Mouse (Mus musculus) urinary bladder, adult 18-20 months (tissue): ENCODE data around the gene Plekhg3.

Experiments
- DNase-seq, 2 experiments: peaks; one replicate each; pipeline ENCODE4 v3.0.0; 2022; ENCODE audit warnings: low spot score in 2 of 2, mixed read lengths in 2 of 2

Plekhg3 gene

DNA sequence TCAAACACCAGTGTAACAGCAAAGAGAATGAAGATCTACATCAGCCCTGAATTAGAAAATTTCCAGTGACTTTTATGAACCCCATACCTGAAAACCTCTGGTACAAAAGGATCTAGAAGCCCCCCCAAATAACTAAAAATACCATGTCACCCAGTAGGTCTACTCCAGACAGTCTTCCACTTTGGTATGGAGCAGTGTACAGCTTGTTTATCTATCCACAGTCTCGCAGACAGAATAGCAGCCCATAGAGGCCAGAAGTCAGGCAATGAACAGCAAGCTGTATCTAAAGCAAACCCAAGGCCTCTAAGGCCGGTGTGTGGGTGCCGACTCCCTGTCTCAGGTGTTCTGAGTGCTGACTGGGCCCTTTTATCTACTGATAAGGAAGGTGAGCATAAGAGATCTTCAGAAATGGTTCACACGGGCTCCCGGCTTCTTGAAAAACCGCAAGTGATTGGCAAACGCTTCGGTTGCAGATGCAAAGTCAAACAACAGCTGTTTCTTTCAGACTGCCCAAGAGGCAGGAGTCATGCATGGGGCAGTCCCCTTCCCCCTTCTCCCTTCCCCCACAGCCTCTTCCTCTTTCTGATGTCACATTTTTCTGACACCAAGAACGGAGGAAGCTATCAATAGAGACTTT lies 3.3 kb upstream of the Plekhg3 start:
- no peak for DNase-seq

DNA sequence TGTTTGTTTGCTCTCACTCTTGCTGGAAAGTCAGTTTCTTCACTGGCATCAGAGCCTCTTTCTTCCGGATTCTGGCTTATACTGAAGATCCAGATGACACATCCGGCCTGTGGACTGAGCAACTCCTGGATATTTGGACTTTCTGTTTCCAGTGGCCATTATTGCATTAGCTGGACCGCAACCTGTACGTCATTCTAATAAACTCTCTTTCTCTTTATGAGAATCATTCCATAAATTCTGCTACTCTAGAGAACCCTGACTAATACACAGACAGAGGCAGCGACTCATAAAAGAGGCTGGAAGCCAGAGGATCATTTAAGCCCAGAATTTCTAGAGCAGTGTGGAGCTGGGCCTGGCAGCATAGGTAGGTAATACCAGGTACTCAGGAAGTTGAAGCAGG lies 1.9 kb upstream of the Plekhg3 start:
- DNase-seq, result no peak

DNA sequence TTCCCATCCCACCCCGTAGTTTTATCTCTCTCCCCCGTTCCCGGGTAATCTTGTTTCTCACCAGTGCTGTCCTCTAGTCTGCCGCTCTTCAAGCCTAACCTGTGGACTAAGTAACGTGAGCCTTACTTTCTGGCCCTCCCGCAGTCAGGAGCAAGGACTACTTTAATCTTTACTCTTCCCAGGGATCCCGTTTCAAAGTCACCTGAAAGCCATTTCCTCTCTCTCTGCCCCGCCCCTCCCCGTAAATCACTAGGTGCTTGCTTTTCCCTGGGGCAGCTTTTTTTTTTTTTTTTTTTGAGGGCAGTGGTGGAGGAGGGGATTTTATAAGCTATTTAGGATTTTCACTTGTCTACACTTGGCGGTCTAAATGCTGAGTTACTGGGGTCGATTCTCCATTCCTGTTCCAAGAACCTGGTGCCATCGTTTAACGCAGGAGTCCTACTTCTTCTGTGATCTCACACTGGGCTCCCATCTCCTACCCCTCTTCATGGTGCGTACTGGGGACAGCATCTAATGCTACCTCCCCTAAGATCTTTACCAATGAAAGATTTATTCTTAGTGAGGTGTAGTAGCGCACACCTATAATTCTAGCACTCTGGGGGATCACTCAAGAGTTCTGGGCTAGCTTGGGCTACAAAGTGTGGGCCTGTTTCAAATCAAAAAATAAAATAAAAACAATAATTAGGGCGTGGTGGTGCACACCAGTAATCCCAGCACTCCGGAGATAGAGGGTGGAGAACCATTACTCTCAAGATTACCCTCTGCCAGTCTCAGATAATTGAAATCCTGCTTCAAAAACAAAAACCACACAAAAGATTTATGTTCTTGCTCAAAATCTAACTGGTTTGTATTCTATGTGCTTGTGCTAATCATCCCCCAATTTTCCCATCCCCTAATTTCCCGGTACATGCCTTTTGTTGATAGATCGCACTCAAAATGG lies 1.6 kb downstream of the Plekhg3 start:
- DNase-seq, result no peak

DNA sequence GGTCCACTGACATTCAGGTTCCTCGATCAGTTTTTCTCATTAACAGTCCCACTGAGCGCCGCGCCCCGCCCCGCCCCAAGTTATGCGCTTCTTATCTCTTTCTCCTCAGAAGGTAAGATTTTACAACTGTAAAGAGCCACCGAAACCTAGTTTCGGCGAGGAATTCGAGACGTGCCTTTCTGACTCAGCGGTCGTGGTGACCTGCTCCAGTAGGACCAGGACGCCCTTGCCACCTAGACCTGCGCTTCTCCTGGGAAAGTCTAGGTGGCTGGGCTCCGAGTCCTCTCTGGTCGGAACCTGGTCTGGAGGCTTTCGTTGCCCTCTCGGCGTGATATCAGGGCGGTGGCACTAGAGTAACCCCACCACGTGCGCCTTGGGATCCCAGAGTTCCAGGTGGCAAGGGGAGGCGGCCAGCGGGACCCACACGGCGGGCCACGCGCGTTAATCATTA lies 2.3 kb downstream of the Plekhg3 start:
- DNase-seq, result peak in 1 of 2 experiments; percentile 73

DNA sequence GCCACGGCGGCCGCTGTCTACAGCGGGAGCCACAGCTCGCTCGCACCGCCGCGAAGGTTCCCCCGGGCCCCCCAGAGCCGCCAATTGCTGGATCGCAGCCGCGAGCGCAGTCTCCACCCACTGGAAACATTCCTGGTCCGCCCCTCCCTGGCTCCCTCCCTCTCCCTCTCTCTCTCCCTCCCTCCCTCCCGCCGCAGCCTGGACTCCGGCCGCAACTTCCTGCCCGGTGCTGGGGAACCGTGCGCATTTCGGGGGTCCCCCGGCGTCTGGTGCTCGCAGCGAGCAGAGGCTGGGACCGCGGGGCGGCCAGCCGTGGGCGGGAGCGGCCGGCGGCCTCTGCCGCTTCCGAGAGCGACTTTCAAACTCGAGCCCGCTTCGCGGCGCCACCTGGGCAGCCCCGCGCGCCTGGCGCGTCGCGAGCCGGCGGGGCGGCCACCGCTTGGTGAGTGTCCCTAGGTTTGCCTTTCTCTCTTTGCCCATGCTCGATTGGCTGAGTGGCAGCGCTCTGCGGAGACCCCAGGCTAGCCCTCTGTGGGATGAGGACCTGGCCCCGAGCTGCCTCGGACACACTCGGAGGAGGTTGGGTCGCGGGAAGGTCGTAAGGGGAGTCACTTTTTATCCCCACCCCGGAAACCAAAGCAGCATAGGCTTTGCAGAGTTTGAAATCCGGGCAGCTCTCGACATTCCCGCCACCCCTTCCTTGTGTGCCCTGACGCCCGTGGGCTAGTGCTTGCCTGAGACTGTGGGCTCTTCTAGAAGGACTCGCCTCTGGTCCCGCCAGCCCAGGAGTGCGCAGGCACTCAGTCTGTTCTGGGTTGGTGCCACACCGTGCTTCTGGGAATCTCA lies 2.9 kb downstream of the Plekhg3 start:
- peak; percentile 74 to 78 for DNase-seq

DNA sequence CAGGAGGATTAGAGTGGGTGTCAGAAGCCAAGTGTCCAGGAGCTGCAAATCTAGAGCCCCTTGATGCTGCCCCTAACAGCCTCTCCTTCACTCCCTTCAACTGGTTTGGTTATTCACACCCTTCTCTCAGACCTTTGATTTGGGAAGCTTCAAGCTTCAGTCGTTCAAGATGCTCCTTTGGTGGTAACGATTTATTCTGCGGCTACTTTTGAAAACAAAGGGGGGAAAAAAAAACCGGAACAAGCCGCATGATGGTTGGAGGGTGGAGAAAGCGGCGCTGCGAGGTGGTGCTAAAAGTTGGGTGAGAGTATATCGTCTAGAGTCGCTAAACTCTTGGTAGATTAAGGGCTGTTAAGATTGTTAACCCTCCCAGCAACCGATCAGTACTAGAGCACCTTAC lies 3.5 kb downstream of the Plekhg3 start:
- no peak for DNase-seq

DNA sequence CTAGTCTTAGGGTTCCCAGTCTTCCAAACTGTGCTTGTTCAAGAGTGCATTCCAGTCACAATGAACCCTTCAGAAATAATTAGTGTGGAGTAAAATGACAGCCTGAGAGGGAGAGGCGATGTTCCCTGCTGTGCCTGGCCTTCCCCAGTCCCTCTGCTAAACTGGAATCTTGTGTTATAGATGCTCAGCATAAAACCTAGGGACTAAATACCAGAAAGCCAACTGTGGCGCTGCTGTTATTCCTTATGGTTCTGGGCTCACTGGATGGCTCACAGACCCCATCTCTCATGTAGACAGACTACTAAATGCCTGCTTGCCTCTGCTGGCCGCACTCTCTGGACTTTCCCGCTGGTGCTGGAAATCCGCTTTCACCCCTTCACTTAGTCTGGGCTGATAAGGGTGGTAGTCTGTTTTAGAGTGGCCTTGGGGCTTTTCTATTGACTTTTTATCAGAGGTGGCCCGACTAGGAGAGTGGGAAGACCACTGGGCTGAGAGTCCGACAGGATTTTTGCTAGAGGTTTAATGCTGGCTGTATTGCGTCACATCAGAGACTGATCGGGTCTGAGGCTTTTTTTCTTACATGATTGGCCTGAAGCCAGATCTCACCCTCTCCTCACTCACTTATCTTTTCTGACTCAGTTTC lies 4.1 kb downstream of the Plekhg3 start:
- no peak for DNase-seq

DNA sequence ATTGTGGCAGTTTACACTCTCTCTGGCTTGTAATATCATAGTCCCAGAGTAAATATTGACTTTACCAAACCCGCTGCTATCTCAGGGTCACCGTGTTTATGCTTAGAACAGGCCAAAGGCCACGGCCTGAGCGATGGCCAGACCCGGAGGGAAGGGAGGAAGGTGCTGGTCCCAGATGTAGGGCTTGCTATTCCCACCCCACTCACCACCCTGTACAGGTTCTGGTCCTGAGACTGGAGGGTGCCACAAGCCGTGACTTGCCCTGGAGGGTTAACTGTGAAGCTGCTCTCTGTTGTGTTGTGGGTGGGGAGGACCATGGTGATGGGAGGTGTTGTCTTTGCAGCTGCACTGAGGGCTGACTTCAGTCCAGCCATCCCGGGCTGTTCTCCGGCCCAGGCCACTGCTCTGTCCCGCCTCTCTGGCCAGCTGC lies 4.8 kb downstream of the Plekhg3 start:
- DNase-seq, result peak in 1 of 2 experiments; percentile 56

DNA sequence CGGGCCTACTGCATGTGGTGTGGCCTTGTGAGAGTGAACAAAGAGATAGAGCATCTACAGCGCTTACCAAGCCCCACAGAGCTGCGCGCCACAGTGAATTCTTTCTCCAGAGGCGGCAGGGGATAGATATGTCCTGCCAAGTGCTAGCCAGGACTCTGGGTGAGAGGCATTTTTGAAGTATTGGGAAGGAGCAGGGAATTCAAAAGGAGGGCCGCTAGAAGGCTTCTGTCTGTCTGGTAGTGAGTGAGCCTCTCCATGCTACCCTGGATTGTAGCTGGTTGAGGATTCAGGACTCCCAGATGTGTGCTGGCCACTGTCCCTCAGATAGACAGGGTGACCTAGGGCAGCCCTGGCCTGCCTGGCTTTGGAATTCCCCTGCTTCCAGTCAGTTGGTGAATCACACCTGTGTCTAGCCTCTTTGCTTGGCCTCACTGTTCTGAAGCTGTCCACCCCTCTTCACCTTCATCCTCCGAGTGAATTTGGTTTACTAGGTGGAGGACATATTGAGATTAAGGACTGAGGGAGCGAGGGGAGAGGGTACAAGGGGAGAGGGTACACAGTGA lies 6.0 kb downstream of the Plekhg3 start:
- DNase-seq, result no peak

DNA sequence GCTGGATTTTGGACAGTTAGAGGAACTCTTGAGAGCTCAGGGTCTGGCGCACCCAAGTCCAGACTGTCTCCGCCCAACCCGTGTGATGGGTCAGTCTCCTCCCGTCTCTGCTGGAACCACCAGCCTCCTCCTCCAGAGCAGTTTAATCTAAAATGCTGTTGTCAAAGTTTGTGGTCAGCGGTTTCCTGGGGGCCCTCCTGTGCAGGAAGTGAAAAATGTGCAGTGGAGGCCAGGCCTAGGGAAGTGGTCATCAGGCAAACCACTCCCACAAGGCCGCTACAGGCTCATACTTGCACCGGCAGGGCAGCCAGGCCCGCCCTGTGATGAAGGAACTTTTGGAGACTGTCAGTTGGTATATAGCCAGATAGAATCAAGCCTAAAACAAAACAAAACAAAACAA lies 6.7 kb downstream of the Plekhg3 start:
- peak in 1 of 2 experiments; percentile 74 for DNase-seq

DNA sequence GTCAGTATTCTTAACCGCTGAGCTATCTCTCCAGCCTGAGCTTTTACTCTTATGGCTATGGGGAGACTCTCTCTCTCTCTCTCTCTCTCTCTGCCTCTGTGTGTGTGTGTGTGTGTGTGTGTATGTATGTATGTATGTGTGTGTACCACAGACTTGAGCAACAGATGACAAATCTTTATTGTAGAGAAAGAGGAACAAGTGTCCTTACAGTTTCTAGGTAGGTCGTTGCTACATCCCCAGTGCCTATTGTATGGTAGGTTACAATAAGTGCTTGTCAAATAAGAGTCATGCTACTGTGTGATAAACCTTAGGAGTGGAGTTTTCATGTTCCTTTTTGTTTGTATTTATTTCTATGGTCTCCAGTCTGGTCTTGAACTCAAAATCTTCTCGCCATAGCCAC lies 9.5 kb downstream of the Plekhg3 start:
- DNase-seq, result no peak

DNA sequence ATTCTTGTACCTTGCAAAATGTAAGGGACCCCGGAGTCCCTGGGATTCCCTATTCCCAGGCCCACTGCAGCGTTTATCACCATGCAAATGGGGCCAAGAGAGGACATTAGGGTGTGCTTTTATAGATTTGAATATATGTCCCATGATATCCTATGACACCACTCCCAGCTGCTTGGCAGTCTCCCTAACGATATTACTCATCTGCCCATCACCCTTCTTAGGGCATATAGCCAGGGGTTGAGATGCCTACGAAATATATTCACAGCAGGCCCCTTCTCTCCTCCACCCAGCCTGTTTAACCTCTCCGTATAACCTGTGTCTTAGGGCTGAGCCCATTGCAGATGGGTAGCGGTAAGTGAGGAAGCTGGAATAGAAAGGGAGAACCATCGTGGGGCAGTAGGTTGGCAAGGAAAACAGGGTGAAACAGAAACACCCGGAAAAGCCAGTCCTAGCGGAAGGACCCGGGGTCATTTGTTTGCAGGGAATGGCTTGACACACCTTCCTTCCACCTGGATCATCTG lies 10.1 kb downstream of the Plekhg3 start:
- DNase-seq, result no peak

DNA sequence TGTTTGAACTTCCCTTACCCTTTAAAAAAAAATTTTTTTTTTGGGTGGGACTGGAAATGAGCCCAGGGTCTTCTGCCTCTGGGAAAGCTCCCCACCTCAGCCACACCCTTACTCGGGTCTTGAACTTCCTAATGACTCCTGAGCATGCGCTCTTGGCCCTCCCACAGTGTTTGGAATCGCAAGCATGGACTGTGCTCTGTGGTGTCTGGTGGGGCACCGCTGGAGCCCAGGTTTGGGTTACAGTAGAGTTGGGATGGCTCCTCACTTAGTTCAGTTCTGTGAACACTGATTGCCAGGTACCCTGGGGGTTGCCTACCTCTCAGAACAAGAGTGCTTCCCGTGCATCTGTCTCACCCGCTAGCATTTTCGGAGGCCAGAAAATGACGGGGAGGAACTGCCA lies 10.8 kb downstream of the Plekhg3 start:
- no peak for DNase-seq

DNA sequence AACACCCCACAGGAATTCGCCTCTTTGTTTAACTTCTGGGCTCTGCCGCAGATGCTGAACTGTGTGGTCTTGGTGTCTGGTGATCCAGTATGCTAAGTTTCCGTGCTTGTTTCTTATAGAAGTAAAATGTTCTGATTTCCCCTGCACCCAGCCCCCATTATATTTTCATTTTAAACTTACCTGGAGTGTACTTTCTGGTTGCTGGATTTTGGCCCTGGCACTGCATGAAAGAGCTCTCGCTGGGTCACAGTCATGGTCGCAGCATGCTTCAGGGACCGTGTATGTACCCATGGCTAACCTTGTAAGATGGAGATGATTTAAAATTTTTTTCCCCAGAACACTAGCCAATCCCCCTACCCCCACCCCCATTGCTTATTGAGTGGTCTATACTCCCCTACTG lies 11.2 kb downstream of the Plekhg3 start:
- no peak for DNase-seq

DNA sequence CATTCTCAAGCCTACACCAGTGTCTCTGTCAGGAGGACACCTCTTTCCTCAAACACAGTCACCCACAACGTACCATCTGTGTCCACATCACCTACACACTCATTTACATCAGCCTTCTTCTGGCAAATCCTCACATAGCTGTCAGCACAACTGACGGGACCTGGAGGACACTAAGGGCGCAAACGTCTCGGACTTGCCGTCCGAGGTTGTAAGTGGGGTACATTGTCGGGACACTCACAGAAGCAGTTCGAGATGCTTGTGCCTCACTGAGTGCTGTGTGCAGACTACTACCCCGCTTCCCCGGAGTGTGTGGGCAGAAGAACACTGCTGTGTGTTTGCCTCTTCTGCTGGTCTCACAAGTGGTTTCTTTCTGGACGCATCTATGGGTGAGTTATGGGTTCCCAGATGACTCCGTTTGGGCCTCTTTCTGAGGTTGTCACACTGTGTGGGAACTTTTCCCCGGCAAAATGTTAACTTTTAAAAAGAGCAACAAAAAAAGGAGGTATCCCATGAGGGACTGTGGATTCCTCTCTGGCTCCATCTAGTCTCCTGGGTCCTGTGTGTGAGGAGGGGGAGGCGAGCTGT lies 15.2 kb downstream of the Plekhg3 start:
- no peak for DNase-seq

DNA sequence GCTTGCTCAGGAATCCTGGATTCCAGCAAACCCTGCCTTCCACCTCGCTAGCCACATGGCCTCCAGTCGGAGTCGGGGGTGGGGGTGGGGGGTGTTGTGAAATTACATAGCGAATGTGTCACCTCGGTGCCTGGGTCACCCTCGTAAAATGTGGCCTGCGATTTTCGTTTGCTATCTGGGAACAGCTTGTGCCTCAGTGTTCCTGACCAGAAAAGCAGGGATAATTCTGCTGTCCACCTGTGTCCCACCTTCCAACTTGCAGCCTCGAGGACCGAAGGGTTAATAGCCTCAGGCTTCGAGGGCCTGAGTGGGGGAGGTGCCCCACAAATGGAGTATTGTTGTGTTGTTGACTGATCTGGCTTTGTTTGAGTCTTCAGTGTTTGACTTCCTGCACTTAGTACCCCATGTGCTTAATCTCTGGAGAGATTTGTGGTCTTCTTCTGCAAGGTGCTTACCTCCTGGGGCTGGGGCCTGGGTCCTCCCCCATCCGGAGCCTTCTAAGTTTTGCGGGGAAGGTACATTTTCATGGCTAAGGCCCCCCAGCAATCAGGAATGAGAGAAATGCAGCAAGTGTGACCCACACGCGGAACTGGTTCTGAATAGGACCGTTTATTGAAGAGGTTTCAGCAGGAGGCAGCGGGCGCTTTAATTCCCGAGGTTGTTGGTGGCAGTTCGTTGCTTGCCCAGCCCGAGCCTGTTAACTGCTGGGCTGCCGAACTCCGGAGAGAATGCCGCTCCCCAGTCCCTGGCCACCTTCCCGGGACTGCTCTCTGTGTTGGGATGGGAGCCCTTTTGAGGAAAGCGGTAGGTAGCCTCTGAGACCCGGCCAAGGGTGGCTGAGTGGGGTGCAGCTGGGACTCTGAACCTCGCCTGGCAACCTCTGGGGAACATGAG lies 15.9 kb downstream of the Plekhg3 start:
- DNase-seq, result no peak

DNA sequence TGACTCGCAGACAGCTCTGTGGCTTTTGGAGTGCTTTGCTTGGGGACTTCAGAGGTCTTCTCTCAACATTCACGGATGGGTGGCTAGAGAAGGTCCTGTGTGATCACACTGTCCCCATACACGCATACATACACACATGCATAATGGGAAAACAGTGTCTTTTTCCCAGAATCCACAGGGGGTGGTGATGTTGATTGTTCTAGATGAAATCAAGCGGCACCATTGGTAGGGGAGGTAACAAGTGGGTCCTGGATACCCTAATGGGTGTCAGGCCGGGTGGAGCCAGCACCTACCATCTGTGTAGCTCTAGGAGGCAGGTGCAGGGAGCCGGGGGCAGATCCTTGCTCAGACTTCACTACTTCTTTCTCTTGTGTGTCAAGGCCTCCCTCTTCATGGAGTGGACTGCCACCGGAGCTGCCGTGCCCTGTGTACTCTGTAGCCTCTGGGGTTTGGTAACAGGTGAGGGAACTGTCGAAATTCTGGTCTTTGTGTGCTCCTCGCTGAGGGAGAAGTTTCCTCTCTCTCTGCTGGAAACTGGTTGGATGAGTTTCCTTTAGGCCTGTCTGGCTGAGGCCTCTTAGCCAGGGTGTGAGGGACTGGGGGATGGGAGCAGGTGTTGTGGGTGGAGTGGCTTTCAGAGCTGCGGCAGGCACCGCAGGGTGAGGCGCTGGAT lies 16.9 kb downstream of the Plekhg3 start:
- peak in 1 of 2 experiments; percentile 75 for DNase-seq

DNA sequence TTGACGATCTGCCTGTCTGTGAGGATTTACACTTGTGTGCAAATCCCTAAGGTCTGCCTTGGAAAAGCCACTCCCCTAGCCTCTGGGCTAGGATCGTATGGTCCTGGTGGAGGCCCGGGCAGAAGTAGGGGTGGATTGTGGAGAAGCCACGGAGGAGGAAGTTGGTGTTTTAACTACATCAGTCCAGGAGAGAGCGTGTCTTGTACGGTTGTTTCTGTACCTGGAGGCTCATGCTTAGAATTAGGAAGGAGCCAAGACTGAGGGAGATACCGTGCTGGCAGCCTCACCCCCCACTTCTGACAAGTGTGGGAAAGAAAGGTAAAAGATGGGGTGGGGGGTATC lies 17.4 kb downstream of the Plekhg3 start:
- no peak for DNase-seq

DNA sequence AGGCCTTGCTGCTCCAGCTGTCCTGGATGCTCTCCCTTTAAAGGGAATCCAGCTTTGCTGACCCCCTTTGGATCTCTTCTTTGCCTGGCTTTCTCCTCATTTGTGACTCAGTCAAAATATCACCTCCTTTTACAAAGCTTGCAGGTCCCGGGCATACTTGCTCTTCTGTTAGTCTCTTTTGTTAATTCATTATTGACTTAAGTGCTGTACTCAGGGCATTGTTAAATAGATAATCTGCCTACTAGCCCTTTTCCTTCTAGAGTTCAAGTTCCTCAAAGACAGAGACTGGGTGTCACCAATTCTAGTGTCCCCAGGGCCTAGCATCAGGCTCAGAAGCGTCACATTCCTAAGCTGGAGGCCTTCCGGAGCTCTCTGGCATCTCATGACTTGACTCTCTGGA lies 18.5 kb downstream of the Plekhg3 start:
- no peak for DNase-seq
